Mouse (Mus musculus) liver (tissue): ENCODE results near the gene Cd300e.

Experiments
- DNase-seq: peaks from one replicate; pipeline ENCODE4 v3.0.0-alpha.2; 2020; ENCODE audit warnings: mixed read lengths

The Cd300e gene

GRCm38 (mm10) chr11:115062077-115062476 lies at the start of gene Cd300e:
TSS of gene Cd300e (minus strand) at chr11:115062177.
- DNase-seq: no peak

GRCm38 (mm10) chr11:115110271-115110670 lies 48.3 kb upstream of the Cd300e start:
- no peak for DNase-seq

GRCm38 (mm10) chr11:115108176-115108575 lies 46.2 kb upstream of the Cd300e start:
- no peak for DNase-seq

GRCm38 (mm10) chr11:115107403-115107916 lies 45.5 kb upstream of the Cd300e start:
- DNase-seq: no peak

GRCm38 (mm10) chr11:115106638-115107037 lies 44.7 kb upstream of the Cd300e start:
- DNase-seq: no peak

GRCm38 (mm10) chr11:115104769-115105563 lies 43.0 kb upstream of the Cd300e start:
- DNase-seq: no peak

GRCm38 (mm10) chr11:115103470-115104413 lies 41.8 kb upstream of the Cd300e start:
- DNase-seq: no peak

- DNase-seq: no peak
Measured at GRCm38 (mm10) chr11:115102116-115102515, 40.1 kb upstream of the Cd300e start.

- no peak for DNase-seq
Measured at GRCm38 (mm10) chr11:115101615-115102051, 39.7 kb upstream of the Cd300e start.

- DNase-seq: no peak
Measured at GRCm38 (mm10) chr11:115100741-115101140, 38.8 kb upstream of the Cd300e start.

- DNase-seq: no peak
Measured at GRCm38 (mm10) chr11:115100032-115100621, 38.1 kb upstream of the Cd300e start.

- DNase-seq: no peak
Measured at GRCm38 (mm10) chr11:115099241-115099840, 37.4 kb upstream of the Cd300e start.

GRCm38 (mm10) chr11:115098203-115098932 lies 36.4 kb upstream of the Cd300e start:
- DNase-seq: no peak

- no peak for DNase-seq
Measured at GRCm38 (mm10) chr11:115092140-115092539, 30.2 kb upstream of the Cd300e start.

- DNase-seq: peak; percentile 42
Measured at GRCm38 (mm10) chr11:115091362-115091901, 29.5 kb upstream of the Cd300e start, which contains the start of gene Rab37. TSS of gene Rab37 (plus strand) at chr11:115091431.

GRCm38 (mm10) chr11:115089853-115090252 lies 27.9 kb upstream of the Cd300e start:
- peak; percentile 16 for DNase-seq

GRCm38 (mm10) chr11:115086213-115086612 lies 24.2 kb upstream of the Cd300e start:
- DNase-seq: no peak

GRCm38 (mm10) chr11:115085064-115085463 lies 23.1 kb upstream of the Cd300e start:
- DNase-seq: no peak

GRCm38 (mm10) chr11:115084595-115084994 lies 22.6 kb upstream of the Cd300e start:
- no peak for DNase-seq

GRCm38 (mm10) chr11:115083376-115084139 lies 21.6 kb upstream of the Cd300e start:
- DNase-seq: peak; percentile 64

GRCm38 (mm10) chr11:115082196-115082595 lies 20.2 kb upstream of the Cd300e start:
- no peak for DNase-seq
